Mouse (Mus musculus): ENCODE measurements at regions not wholly inside any gene's neighbourhood (a gene's known extent, or its start where the extent isn't known, plus 50 kb on each side); places are given as distances from the start of the nearest gene placed in this dataset.

DNA sequence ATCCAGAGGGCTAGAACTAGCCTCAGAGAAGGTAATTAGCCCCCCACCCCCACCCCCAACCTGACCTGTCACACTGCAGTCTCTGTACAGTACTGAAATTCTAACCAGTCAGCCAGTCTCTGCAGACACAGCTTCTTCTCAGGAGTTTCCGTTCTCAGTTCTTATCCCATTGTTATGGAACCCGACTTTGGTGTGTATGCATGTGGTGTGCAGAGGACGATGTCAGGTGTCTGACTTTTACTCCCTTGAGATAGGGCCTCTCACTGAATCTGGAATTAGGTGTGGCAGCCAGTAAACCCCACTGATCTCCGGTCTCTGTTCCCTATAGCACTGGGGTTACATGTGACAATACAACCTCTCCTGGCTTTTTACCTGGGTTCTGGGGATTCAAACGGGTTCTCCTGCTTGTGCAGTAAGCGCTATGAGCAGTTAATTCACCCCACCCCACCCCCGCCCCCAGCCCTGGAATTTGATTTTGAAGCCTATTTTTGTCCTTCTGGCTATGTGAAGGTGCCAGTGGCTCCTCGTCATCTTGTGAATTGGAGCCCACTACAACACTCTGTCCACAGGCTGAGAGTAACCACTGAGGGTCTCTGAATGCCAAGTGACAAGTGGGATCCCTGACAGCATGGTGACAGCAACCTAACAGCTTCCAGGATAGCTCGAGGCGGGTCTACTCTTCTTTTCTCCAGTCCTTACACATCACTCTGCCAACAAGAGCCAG is 429.4 kb downstream of the Fut8 start:
- H3K27ac ChIP-seq (ENCODE audit: insufficient read depth, low read depth, low read length, poor library complexity, severe bottlenecking) = no peak overlapping the region
- H3K4me3 ChIP-seq (ENCODE audit: insufficient read depth in 1 of 2, low read depth in 1 of 2, low read length in 2 of 2, poor library complexity in 1 of 2, severe bottlenecking in 1 of 2) = no peak overlapping the region
- H3K9me3 ChIP-seq (ENCODE audit: control insufficient read depth, insufficient read depth, low read depth, low read length) = no peaks in the 10 kb centered on the region
- TF ChIP-seq ZNF384 (IDR thresholded peaks at IDR 0.05; ENCODE audit: low read depth, low read length) (no peak), ZC3H11A (IDR thresholded peaks at IDR 0.05; ENCODE audit: borderline replicate concordance, low read depth, low read length) (no peak), HCFC1 (IDR thresholded peaks at IDR 0.05; ENCODE audit: borderline replicate concordance, insufficient read depth, low read length) (no peak), CHD2 (IDR thresholded peaks at IDR 0.05; ENCODE audit: low read depth, low read length) (no peak), MAFK (IDR thresholded peaks at IDR 0.05; ENCODE audit: insufficient read depth, low read depth, low read length) (no peak)
- DNase-seq (ENCODE audit: low read depth, low spot score) = no peak
- in situ Hi-C loops (cut with MboI; ENCODE audit: low sequenced_read_pairs in 2 of 2, unreplicated experiment in 2 of 2) = no loop called here
- H3K9ac ChIP-seq (ENCODE audit: insufficient read depth, low read depth, low read length, poor library complexity, severe bottlenecking) = no peak overlapping the region
- no peaks in the 10 kb centered on the region for H3K4me1 ChIP-seq (ENCODE audit: control insufficient read depth in 2 of 2, insufficient read depth in 2 of 2, low read length in 2 of 2, poor library complexity in 1 of 2)
- no peaks in the 10 kb centered on the region for H3K36me3 ChIP-seq (ENCODE audit: control insufficient read depth, insufficient read depth, low read length, poor library complexity, severe bottlenecking)

DNA sequence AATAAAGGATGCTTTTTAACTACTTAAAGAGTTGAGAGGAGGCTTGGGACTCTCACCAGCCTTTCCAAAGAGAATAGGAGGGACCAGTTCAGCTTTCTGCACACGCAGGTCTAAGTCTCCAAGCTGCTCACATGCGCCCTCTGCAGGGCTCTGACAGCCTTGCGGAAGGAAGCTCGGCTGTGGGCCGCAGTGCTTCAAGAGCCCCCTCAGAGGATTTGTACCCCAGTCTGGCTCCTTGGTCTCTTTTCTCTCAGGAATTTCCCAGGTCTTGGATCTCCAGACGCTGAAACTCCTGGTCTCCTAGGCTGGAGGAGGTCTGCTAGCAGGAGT is 429.9 kb downstream of the Fut8 start:
- Histone ChIP-seq H3K4me3 (ENCODE audit: insufficient read depth in 1 of 2, low read depth in 1 of 2, low read length in 2 of 2, poor library complexity in 1 of 2, severe bottlenecking in 1 of 2) (no peak overlapping the region), H3K27ac (ENCODE audit: insufficient read depth, low read depth, low read length, poor library complexity, severe bottlenecking) (no peak overlapping the region), H3K4me1 (ENCODE audit: control insufficient read depth in 2 of 2, insufficient read depth in 2 of 2, low read length in 2 of 2, poor library complexity in 1 of 2) (no peaks in the 10 kb centered on the region), H3K9me3 (ENCODE audit: control insufficient read depth, insufficient read depth, low read depth, low read length) (no peaks in the 10 kb centered on the region), H3K9ac (ENCODE audit: insufficient read depth, low read depth, low read length, poor library complexity, severe bottlenecking) (no peak overlapping the region), H3K36me3 (ENCODE audit: control insufficient read depth, insufficient read depth, low read length, poor library complexity, severe bottlenecking) (no peaks in the 10 kb centered on the region)
- peak; percentile 66 for DNase-seq (ENCODE audit: low read depth, low spot score)
- in situ Hi-C loops (cut with MboI; ENCODE audit: low sequenced_read_pairs in 2 of 2, unreplicated experiment in 2 of 2) = no loop called here
- TF ChIP-seq CHD2 (IDR thresholded peaks at IDR 0.05; ENCODE audit: low read depth, low read length) (no peak), ZC3H11A (IDR thresholded peaks at IDR 0.05; ENCODE audit: borderline replicate concordance, low read depth, low read length) (peak; percentile 45; the same call in 1 of the 2 replicates), HCFC1 (IDR thresholded peaks at IDR 0.05; ENCODE audit: borderline replicate concordance, insufficient read depth, low read length) (no peak), ZNF384 (IDR thresholded peaks at IDR 0.05; ENCODE audit: low read depth, low read length) (no peak)

DNA sequence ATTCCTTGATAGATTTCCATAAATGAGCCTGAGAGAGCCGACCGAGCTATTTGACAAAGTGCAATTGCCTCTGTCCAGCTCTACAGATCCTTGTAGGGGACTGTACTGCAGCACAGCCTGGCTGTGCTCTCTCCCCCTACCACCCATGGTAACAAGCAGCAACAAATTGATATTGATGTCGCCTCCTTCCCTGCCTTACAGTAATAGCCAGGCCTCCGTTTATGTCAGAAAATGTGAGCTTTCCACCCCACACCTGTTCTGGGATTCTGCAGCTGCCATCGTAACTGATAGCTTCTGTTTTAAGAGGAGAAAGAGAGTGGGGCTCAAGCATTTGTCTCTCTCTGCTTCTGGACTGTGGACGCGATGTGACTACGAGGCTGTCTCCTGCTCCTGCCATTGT is 432.6 kb downstream of the Fut8 start:
- H3K4me3 ChIP-seq (ENCODE audit: insufficient read depth in 1 of 2, low read depth in 1 of 2, low read length in 2 of 2, poor library complexity in 1 of 2, severe bottlenecking in 1 of 2) = no peak overlapping the region
- H3K9ac ChIP-seq (ENCODE audit: insufficient read depth, low read depth, low read length, poor library complexity, severe bottlenecking) = no peak overlapping the region
- in situ Hi-C loops (cut with MboI; ENCODE audit: low sequenced_read_pairs in 2 of 2, unreplicated experiment in 2 of 2) = loop anchor here in 1 of 2 experiments (10.0 kb wide), 1 partner anchor 666 kb away; no protein-coding TSS in a partner anchor
- no peaks in the 10 kb centered on the region for H3K4me1 ChIP-seq (ENCODE audit: control insufficient read depth in 2 of 2, insufficient read depth in 2 of 2, low read length in 2 of 2, poor library complexity in 1 of 2)
- no peaks in the 10 kb centered on the region for H3K9me3 ChIP-seq (ENCODE audit: control insufficient read depth, insufficient read depth, low read depth, low read length)
- no peak for TF ChIP-seq ZNF384 (IDR thresholded peaks at IDR 0.05; ENCODE audit: low read depth, low read length)
- TF ChIP-seq MAFK (IDR thresholded peaks at IDR 0.05; ENCODE audit: insufficient read depth, low read depth, low read length) = no peak
- TF ChIP-seq CHD2 (IDR thresholded peaks at IDR 0.05; ENCODE audit: low read depth, low read length) = no peak
- H3K36me3 ChIP-seq (ENCODE audit: control insufficient read depth, insufficient read depth, low read length, poor library complexity, severe bottlenecking) = no peaks in the 10 kb centered on the region
- DNase-seq (ENCODE audit: low read depth, low spot score) = no peak
- H3K27ac ChIP-seq (ENCODE audit: insufficient read depth, low read depth, low read length, poor library complexity, severe bottlenecking) = no peak overlapping the region

DNA sequence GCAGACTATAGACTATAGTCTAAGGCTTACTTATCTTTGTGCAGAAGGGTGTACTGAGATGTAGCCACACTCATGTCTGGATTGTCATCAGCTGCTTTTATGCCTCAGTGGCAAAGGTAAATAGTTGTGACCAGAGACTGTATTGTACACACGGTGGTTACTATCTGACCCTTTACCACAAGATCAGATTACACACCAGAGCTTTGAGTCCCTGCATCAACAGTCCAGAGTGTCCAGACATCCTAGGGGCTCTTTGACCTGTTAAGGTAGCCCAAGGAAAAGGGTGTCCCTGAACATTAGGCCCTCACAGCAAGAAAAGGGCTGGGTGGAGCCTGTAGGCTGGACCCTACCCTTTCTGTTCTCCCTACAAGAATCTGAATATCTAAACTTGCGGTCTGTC is 436.4 kb downstream of the Fut8 start:
- no peaks in the 10 kb centered on the region for H3K36me3 ChIP-seq (ENCODE audit: control insufficient read depth, insufficient read depth, low read length, poor library complexity, severe bottlenecking)
- in situ Hi-C loops (cut with MboI; ENCODE audit: low sequenced_read_pairs in 2 of 2, unreplicated experiment in 2 of 2) = loop anchor here in 1 of 2 experiments (10.0 kb wide), 1 partner anchor 670 kb away; no protein-coding TSS in a partner anchor
- no peak for DNase-seq (ENCODE audit: low read depth, low spot score)
- no peak overlapping the region for H3K27ac ChIP-seq (ENCODE audit: insufficient read depth, low read depth, low read length, poor library complexity, severe bottlenecking)
- no peak overlapping the region for H3K9ac ChIP-seq (ENCODE audit: insufficient read depth, low read depth, low read length, poor library complexity, severe bottlenecking)
- no peaks in the 10 kb centered on the region for H3K4me1 ChIP-seq (ENCODE audit: control insufficient read depth in 2 of 2, insufficient read depth in 2 of 2, low read length in 2 of 2, poor library complexity in 1 of 2)
- no peaks in the 10 kb centered on the region for H3K9me3 ChIP-seq (ENCODE audit: control insufficient read depth, insufficient read depth, low read depth, low read length)
- TF ChIP-seq ZC3H11A (IDR thresholded peaks at IDR 0.05; ENCODE audit: borderline replicate concordance, low read depth, low read length) = no peak
- no peak for TF ChIP-seq CHD2 (IDR thresholded peaks at IDR 0.05; ENCODE audit: low read depth, low read length)
- no peak overlapping the region for H3K4me3 ChIP-seq (ENCODE audit: insufficient read depth in 1 of 2, low read depth in 1 of 2, low read length in 2 of 2, poor library complexity in 1 of 2, severe bottlenecking in 1 of 2)

DNA sequence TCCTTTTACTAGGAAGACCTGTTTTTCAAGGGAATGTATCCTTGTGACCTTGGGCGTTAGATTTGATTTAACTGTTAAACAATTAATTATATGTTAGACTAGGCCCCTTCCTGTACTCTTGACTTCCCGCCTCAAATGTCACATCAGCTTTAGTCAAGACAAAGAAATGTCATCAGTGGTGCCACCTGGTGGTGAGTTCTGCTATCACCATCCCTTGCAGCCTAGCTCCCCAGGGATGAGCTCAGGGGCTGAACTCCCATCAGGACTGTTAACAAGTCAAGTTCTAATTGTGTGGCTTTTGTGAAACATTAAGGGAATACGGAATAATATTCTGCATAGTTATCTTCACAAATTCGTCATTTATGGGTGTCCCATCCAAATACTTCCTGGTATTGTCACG is 436.8 kb downstream of the Fut8 start:
- in situ Hi-C loops (cut with MboI; ENCODE audit: low sequenced_read_pairs in 2 of 2, unreplicated experiment in 2 of 2) = loop anchor here in 1 of 2 experiments (10.0 kb wide), 1 partner anchor 670 kb away; no protein-coding TSS in a partner anchor
- DNase-seq (ENCODE audit: low read depth, low spot score) = peak; percentile 51
- H3K4me1 ChIP-seq (ENCODE audit: control insufficient read depth in 2 of 2, insufficient read depth in 2 of 2, low read length in 2 of 2, poor library complexity in 1 of 2) = no peaks in the 10 kb centered on the region
- H3K9ac ChIP-seq (ENCODE audit: insufficient read depth, low read depth, low read length, poor library complexity, severe bottlenecking) = no peak overlapping the region
- H3K9me3 ChIP-seq (ENCODE audit: control insufficient read depth, insufficient read depth, low read depth, low read length) = no peaks in the 10 kb centered on the region
- TF ChIP-seq CHD2 (IDR thresholded peaks at IDR 0.05; ENCODE audit: low read depth, low read length) (no peak), HCFC1 (IDR thresholded peaks at IDR 0.05; ENCODE audit: borderline replicate concordance, insufficient read depth, low read length) (no peak), ZC3H11A (IDR thresholded peaks at IDR 0.05; ENCODE audit: borderline replicate concordance, low read depth, low read length) (no peak), ZNF384 (IDR thresholded peaks at IDR 0.05; ENCODE audit: low read depth, low read length) (no peak)
- H3K36me3 ChIP-seq (ENCODE audit: control insufficient read depth, insufficient read depth, low read length, poor library complexity, severe bottlenecking) = no peaks in the 10 kb centered on the region
- H3K27ac ChIP-seq (ENCODE audit: insufficient read depth, low read depth, low read length, poor library complexity, severe bottlenecking) = no peak overlapping the region
- H3K4me3 ChIP-seq (ENCODE audit: insufficient read depth in 1 of 2, low read depth in 1 of 2, low read length in 2 of 2, poor library complexity in 1 of 2, severe bottlenecking in 1 of 2) = no peak overlapping the region
